Mouse (Mus musculus) embryonic facial prominence, embryonic 15.5 days (tissue): ENCODE results near the gene Sec16a. TPM values are rescaled to one million over a fixed set of nuclear protein-coding genes. Genes with fewer than 3 reads are reported as not detected.

ENCODE experiments used
- ATAC-seq: fragments of 200-750 bp; cut with Nextera tagmentation; 2 replicates; pipeline ENCODE4 v1.8.0; 2017; ENCODE audit warnings: low read depth, moderate TSS enrichment; ENCODE audit not compliant: insufficient number of reproducible peaks, low FRiP score, low TSS enrichment
- H3K27ac ChIP-seq: fragments of 300-500 bp; sonication (generic); replicated peaks from 2 replicates; pipeline ENCODE4 v1.5.1; 2015; ENCODE audit warnings: mild to moderate bottlenecking, inconsistent platforms
- H3K27me3 ChIP-seq: fragments of 300-500 bp; sonication (generic); 2 replicates; pipeline ENCODE4 v1.6.1; 2015; ENCODE audit warnings: inconsistent platforms
- H3K36me3 ChIP-seq: fragments of 300-500 bp; sonication (generic); 2 replicates; pipeline ENCODE4 v1.6.1; 2015; ENCODE audit warnings: mild to moderate bottlenecking, inconsistent platforms
- H3K4me1 ChIP-seq: fragments of 300-500 bp; sonication (generic); 2 replicates; pipeline ENCODE4 v1.6.1; 2015; ENCODE audit warnings: inconsistent platforms
- H3K4me2 ChIP-seq: fragments of 300-500 bp; sonication (generic); replicated peaks from 2 replicates; pipeline ENCODE4 v1.6.1; 2015; ENCODE audit warnings: mild to moderate bottlenecking, inconsistent platforms
- H3K4me3 ChIP-seq: fragments of 300-500 bp; sonication (generic); replicated peaks from 2 replicates; pipeline ENCODE4 v1.5.1; 2015; ENCODE audit warnings: mild to moderate bottlenecking, inconsistent platforms
- H3K9ac ChIP-seq: fragments of 300-500 bp; sonication (generic); 2 replicates; pipeline ENCODE4 v1.6.1; 2015; ENCODE audit warnings: inconsistent platforms
- H3K9me3 ChIP-seq: fragments of 300-500 bp; sonication (generic); replicated peaks from 2 replicates; pipeline ENCODE4 v1.6.1; 2016; ENCODE audit warnings: inconsistent platforms
- WGBS: fragments of 180-500 bp; shearing (Covaris S2); methylation state at CpG from one replicate; pipeline ENCODE4 v1.1.7; 2015; 5-methylcytosine and 5-hydroxymethylcytosine counted together
- polyA plus RNA-seq: library from polyadenylated mRNA; unstranded; fragments of >200 nt; fragmentation: Nextera tagmentation; extraction: Ambion mirVana; gene quantifications from 2 replicates; pipeline ENCODE4 v1.2.1, GENCODE M21; 2015

Gene Sec16a
- polyA plus RNA-seq, 1 experiment from 2014 or later = 27.0 TPM

DNA sequence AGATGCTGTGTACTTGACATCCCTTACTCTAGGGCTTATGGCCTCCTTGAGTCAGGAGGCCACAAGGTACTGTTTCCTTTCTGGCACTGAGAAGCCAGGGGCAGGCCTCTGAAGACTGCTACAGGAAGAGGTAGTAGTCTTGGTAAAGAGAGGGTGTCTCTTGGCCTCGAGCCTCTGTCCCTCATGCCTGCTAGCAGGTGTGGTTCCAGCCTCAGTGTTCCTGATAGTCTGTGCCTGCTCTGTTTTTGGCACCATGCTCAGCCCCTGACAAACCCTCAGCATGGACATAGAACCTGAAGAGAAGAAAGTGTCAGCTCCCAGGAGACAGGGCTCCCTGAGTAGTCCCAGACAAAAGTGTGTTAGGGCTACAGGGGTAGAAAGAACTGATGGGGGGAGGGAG lies 2.4 kb upstream of the Sec16a start:
- no peak overlapping the region for H3K4me3 ChIP-seq
- H3K36me3 ChIP-seq = peaks cover 7% of the 10 kb centered on the region; the same call in 1 of the 2 replicates
- H3K4me1 ChIP-seq = peaks cover 35% of the 10 kb centered on the region
- H3K4me2 ChIP-seq = no peak overlapping the region
- no peak for ATAC-seq
- no peaks in the 10 kb centered on the region for H3K27me3 ChIP-seq
- 74% methylated on average over 1 of the region's 1 CpGs for WGBS
- no peak overlapping the region for H3K27ac ChIP-seq
- no peak overlapping the region for H3K9ac ChIP-seq
- H3K9me3 ChIP-seq = no peaks in the 10 kb centered on the region

DNA sequence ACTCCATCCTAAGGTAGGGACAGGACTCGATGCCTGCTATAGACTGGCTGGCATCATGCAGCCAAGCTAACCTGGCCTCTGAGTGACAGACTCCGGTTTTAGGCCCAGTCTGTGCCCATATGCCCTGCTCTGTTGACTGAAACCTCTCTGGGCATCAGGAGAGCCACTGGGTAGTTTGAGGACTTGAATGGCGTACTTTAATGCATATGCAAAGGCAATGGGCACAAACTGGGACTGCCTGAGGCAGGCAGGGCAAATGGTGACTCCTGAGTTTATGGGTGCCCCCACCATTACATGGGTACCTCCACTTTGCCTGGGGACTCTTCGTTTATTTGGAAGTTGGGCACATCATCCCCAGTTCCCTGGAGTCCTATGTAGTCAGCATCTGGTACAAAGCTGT lies 1.7 kb upstream of the Sec16a start:
- Histone ChIP-seq H3K27ac (no peak overlapping the region), H3K4me3 (peak overlapping the region; percentile 66), H3K36me3 (peaks cover 11% of the 10 kb centered on the region), H3K27me3 (no peaks in the 10 kb centered on the region), H3K9ac (peak overlapping the region; percentile 52; the same call in 1 of the 2 replicates), H3K4me2 (peak overlapping the region; percentile 80), H3K4me1 (peaks cover 35% of the 10 kb centered on the region), H3K9me3 (no peaks in the 10 kb centered on the region)
- ATAC-seq = no peak
- WGBS = 65% methylated on average over 4 of the region's 4 CpGs

DNA sequence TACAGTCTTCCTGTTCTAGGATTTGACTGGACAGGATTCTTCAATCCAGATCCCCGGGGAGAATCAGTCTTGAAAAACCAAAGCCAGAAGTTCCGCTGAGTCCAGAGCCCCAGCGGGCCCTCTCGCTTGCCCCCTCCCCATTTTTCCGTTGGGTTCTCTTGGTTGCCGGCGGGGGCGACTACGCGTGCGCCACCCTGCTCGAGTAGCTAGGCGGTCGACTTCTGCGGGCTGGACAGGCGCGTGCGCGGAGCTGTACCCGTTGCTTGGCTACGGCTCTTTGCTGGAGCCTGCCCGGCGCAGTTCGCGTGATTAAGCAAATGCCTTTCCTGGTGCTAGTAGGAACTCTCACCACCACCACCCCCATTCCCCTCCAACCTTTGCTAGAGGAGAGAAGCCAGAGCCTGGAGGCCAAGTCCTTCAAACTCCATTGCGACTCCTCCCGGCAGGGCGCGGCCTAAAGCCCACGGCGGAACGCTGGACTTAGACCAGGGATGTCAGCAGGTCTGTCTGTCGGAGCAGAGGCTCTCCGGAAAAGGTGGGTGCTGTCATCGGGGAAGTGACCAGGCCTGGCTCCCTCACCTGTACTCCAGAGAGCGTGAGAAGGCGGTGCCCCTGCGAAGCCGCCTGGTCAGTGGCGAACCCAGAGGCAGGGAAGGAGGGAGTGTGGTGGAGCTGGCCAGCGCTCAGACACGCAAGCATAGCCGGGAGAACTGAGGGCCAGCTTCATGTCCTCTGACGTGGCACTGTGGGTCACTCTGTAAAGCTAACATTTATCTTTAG lies 840 bp upstream of the Sec16a start:
- Histone ChIP-seq H3K4me1 (peaks cover 35% of the 10 kb centered on the region), H3K36me3 (peaks cover 19% of the 10 kb centered on the region), H3K9ac (peak overlapping the region; percentile 52), H3K27ac (peak overlapping the region; percentile 91), H3K9me3 (no peaks in the 10 kb centered on the region), H3K4me2 (peak overlapping the region; percentile 80), H3K27me3 (no peaks in the 10 kb centered on the region), H3K4me3 (peak overlapping the region; percentile 66)
- under 1% methylated on average over 44 of the region's 44 CpGs for WGBS
- ATAC-seq = peak; percentile 91

DNA sequence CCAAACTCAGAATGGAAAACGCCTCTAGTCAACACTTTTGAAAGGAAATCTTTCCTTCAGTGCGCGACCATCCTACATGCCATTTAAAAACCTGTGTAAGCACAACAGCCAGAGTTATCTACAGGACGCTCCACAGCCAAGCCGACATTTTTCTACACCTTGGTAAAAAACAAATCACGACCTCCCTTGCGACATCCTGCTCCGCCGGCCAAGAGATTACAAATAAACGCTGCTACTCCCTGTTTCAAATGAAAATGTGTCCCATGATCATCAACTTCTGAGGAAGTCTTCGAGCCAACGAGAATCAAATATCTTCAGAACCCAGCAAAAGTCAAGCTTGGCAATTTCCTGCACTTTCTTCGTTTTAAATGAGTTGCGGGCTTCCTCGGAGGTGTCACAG lies 648 bp downstream of the Sec16a start:
- Histone ChIP-seq H3K27me3 (no peaks in the 10 kb centered on the region), H3K4me1 (peaks cover 38% of the 10 kb centered on the region), H3K36me3 (peaks cover 34% of the 10 kb centered on the region), H3K27ac (peak overlapping the region; percentile 91), H3K9ac (peak overlapping the region; percentile 82), H3K4me2 (peak overlapping the region; percentile 71), H3K4me3 (peak overlapping the region; percentile 93), H3K9me3 (no peaks in the 10 kb centered on the region)
- no peak for ATAC-seq
- WGBS = 3% methylated on average over 15 of the region's 15 CpGs

DNA sequence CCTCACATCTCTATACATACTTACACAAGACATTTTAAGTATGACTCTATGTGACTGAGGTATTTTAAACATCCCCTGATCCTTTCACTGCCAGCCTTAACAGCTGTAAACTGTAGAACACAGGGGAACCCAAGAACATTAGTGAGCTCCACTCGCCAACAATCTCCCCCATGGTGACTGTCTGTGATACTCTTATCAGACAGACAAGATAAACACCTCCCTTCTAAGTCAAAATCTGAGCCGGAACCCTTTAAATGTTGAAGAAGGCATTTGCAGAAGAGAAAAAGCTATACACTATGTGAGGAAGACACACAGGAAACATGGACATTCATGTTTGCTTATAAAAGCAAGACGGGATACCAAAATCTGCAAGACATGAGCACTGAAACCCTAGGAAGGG lies 1.1 kb downstream of the Sec16a start:
- H3K4me1 ChIP-seq = peaks cover 41% of the 10 kb centered on the region
- H3K9me3 ChIP-seq = no peaks in the 10 kb centered on the region
- H3K36me3 ChIP-seq = peaks cover 39% of the 10 kb centered on the region
- H3K27ac ChIP-seq = no peak overlapping the region
- no peaks in the 10 kb centered on the region for H3K27me3 ChIP-seq
- 37% methylated on average over 3 of the region's 3 CpGs for WGBS
- peak overlapping the region; percentile 71 for H3K4me2 ChIP-seq
- peak overlapping the region; percentile 93 for H3K4me3 ChIP-seq
- peak overlapping the region; percentile 82; the same call in 1 of the 2 replicates for H3K9ac ChIP-seq
- no peak for ATAC-seq

DNA sequence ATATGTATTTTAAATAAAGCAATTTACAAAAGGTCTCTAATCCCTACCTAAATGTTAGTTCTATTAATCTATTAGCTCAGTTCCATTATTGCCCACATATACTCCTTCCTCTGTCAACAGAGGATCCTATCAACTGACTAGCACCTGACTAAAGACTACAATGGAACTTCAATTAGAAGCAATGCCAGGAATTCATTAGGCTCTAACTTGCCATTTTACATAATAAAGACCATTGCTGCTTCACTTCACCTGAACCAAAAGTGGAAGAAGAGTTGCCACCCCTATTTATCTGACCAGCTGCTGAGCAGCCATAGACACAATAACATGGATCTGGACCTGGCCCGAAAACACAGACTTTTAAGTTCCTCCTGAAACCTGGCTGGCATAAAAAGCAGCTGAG lies 2.2 kb downstream of the Sec16a start:
- Histone ChIP-seq H3K4me2 (no peak overlapping the region), H3K4me3 (no peak overlapping the region), H3K27me3 (no peaks in the 10 kb centered on the region), H3K27ac (no peak overlapping the region), H3K36me3 (peaks cover 42% of the 10 kb centered on the region), H3K9ac (no peak overlapping the region), H3K4me1 (peaks cover 47% of the 10 kb centered on the region), H3K9me3 (no peaks in the 10 kb centered on the region)
- no peak for ATAC-seq
- 74% methylated on average over 1 of the region's 1 CpGs for WGBS

DNA sequence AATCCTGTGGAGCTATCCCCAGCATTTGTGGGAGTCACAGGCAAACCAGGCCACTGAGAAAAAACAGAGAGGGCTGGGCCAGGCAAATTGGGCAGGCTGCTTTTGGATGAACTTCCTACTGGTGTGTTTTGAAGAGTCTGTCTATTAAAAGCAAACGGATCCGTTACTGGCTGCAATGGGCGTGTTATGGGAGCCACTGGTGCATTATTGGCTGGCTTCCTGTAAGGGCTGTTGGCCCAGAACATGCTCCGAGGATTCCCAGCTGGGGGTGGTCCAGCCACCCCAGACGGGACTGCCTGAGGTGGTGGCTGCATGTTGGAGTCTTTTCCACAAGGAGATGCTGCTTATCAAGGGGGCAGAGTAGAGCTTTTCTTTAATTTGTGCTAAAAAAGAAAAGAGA lies 3.3 kb downstream of the Sec16a start:
- 66% methylated on average over 5 of the region's 5 CpGs for WGBS
- Histone ChIP-seq H3K4me2 (no peak overlapping the region), H3K9ac (no peak overlapping the region), H3K4me3 (no peak overlapping the region), H3K9me3 (no peaks in the 10 kb centered on the region), H3K27me3 (no peaks in the 10 kb centered on the region), H3K36me3 (peaks cover 51% of the 10 kb centered on the region), H3K27ac (no peak overlapping the region), H3K4me1 (peaks cover 44% of the 10 kb centered on the region)
- ATAC-seq = no peak

DNA sequence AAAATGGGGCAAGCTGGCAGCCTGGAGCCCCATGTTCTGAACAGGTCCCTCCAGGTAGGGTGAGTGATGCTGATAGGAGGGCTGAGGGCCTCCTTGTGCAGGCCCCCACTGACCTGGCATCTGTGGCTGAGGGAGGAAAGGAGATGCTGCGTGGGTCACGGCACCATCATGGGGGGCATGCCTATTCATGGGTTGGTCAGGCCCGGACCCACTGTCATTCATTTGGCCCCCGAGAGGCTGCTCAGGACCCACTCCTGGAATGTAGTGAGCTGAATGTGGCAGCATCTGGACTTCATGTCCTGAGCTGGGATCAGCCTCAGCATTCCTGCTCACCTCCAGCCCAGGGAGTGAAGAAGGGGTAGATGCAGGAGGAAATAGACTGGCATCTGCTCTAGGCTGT lies 3.8 kb downstream of the Sec16a start:
- Histone ChIP-seq H3K4me2 (no peak overlapping the region), H3K27me3 (no peaks in the 10 kb centered on the region), H3K9me3 (no peaks in the 10 kb centered on the region), H3K9ac (no peak overlapping the region), H3K4me1 (peaks cover 40% of the 10 kb centered on the region), H3K27ac (no peak overlapping the region), H3K4me3 (no peak overlapping the region), H3K36me3 (peaks cover 52% of the 10 kb centered on the region)
- 100% methylated on average over 4 of the region's 4 CpGs for WGBS
- no peak for ATAC-seq

DNA sequence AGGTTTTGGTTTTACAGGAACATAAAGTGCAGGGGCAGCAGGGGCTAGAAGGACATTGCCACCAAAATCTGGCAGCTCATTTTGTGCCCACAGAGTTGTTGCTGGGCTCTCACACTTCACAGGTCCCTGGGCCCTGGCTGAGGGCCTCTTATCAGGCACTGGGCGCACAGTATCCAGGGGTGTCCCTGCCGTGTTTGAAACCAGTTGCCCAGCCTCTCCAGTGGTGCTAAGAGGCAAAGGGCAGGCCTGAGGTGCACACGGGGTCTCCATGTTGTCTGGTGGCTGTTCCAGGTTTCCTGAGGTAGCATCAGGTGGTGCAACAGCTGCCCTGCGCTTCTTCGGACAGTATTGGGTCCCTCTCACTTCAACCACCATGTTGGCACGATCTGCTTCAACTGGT lies 5.3 kb downstream of the Sec16a start:
- H3K9me3 ChIP-seq = no peaks in the 10 kb centered on the region
- H3K27ac ChIP-seq = no peak overlapping the region
- H3K4me3 ChIP-seq = no peak overlapping the region
- ATAC-seq = no peak
- H3K4me2 ChIP-seq = no peak overlapping the region
- WGBS = 94% methylated on average over 6 of the region's 6 CpGs
- peaks cover 68% of the 10 kb centered on the region for H3K36me3 ChIP-seq
- H3K9ac ChIP-seq = no peak overlapping the region
- peaks cover 36% of the 10 kb centered on the region for H3K4me1 ChIP-seq
- H3K27me3 ChIP-seq = no peaks in the 10 kb centered on the region

DNA sequence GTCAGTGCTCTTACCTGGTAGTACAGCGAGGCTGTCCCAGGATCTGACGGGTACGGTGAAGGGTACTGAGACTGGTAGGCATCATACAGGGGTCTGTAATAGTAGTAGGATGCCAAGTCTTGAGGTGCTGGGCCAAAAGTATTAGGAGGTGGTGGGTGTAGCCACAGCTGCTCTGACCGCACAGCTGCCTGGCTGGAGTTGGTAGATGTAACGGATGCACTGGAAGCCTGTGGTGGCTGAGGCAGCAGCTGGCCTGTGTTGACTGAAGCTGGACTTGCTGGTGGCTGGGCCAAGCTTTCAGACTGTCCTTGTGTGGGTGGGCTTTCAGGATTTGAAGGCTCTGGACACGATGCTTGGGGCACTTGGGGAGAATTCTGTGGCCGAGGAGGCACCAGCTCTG lies 6.6 kb downstream of the Sec16a start:
- Histone ChIP-seq H3K4me1 (peaks cover 25% of the 10 kb centered on the region), H3K36me3 (peaks cover 81% of the 10 kb centered on the region), H3K27ac (no peak overlapping the region), H3K4me2 (no peak overlapping the region), H3K9me3 (no peaks in the 10 kb centered on the region), H3K9ac (no peak overlapping the region), H3K4me3 (no peak overlapping the region), H3K27me3 (no peaks in the 10 kb centered on the region)
- 83% methylated on average over 7 of the region's 7 CpGs for WGBS
- ATAC-seq = peak; percentile 31; the same call in 1 of the 2 replicates

DNA sequence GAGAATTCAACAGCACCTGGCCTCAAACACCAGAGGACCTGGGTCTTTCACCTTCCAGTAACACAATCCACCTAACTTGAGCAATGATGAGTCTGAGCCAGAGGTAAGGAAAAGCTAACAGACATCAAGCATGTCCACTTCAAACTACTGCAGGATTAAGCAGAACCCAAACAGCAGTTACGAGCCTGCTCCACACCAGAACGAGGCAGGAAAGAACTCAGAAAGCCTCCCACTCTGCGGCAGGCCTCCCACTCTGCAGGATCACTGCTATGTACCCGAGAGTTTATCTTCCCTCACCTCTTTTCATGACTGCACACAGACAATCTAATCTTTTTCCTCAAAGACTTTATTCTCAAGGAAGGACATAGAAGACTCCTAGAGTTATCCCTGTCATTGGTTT lies 7.8 kb downstream of the Sec16a start:
- no peak overlapping the region for H3K27ac ChIP-seq
- ATAC-seq = no peak
- H3K4me1 ChIP-seq = peaks cover 19% of the 10 kb centered on the region
- H3K9ac ChIP-seq = no peak overlapping the region
- no peak overlapping the region for H3K4me3 ChIP-seq
- 65% methylated on average over 4 of the region's 4 CpGs for WGBS
- H3K9me3 ChIP-seq = no peaks in the 10 kb centered on the region
- no peak overlapping the region for H3K4me2 ChIP-seq
- no peaks in the 10 kb centered on the region for H3K27me3 ChIP-seq
- H3K36me3 ChIP-seq = peaks cover 91% of the 10 kb centered on the region
